Mouse (Mus musculus): ENCODE measurements around the gene 1600002K03Rik. TPM values are rescaled to one million over a fixed set of nuclear protein-coding genes. Genes with fewer than 3 reads are reported as not detected.
A peak's percentile ranks its signal among the peaks of the same experiment; 100 is the strongest.

The 1600002K03Rik gene
- polyA plus RNA-seq, 1 experiment from 2014 or later: 6.4 TPM

DNA sequence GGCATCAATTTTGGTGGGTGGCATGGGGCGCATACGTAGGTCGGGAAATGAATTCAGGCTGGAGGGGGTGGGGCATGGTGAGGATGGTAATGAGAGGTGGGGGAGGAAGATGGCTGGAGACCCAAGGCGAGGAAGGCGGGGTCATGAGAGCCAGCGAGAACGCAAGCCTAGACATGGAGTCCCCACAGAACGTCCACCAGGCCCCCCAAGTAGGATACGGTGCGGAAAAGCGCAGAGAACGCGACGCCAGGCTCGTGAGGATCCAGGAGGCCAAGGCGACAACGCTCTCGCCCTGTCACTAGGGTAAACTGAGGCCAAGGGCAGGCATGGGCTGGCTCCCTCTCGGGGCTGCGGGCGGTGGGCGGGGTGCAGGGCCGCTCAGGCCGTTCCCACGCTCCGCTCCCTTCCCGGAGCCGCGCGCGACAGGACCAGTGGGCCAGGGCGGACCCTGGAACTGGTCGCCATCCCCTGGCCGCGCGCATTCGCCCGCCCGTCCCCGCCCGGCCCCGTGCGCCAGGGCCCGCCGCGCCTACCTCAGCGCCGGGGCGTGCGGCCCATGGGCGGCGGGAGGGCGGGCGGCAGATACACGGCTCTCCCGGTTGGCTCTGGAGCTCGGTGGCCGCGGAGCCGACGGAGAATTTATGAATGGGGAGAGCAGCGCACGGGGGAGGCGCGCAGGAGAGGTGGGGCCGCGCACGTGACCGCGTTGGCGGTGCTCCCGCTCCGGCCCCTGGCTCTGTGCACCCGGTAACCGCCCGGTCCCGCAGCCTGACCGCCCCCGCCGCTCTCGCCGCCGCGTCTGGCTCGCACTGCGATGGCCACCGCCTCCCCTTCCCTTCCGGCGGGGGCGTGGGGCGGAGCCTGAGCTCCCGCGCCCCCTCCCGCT lies 33.9 kb upstream of the 1600002K03Rik start, which contains the start of gene Atp5d:
Gene Atp5d (plus strand): TSS at position 80 of the 886 bp plus-strand sequence.
- H3K27me3 ChIP-seq (ENCODE audit: control insufficient read depth, insufficient read depth, low read length): peaks cover 9% of the 10 kb centered on the region
- H3K4me3 ChIP-seq (ENCODE audit: low read depth, low read length): peak within 1 kb of the TSS; percentile 79
- H3K27ac ChIP-seq (ENCODE audit: low read depth, low read length): peak within 1 kb of the TSS; percentile 74
- DNase-seq (ENCODE audit: low spot score): peak; percentile 79
- peaks cover 2% of the 10 kb centered on the region; the same call in 1 of the 2 replicates for H3K36me3 ChIP-seq (ENCODE audit: control insufficient read depth, insufficient read depth, low read length)
- ATAC-seq (replicated peaks; ENCODE audit: low FRiP score): 0 out of 2 replicates have a peak, but pooled peaks have one; percentile 2
- H3K4me1 ChIP-seq (replicated peaks; ENCODE audit: control insufficient read depth, insufficient read depth, low read length): peaks cover 24% of the 10 kb centered on the region
- H3K4me2 ChIP-seq (ENCODE audit: low read depth, low read length, severe bottlenecking): peak within 1 kb of the TSS; percentile 95
- 0% methylated on average over 67 of the region's 94 CpGs for WGBS
- H3K9ac ChIP-seq (ENCODE audit: low read length): peak within 1 kb of the TSS; percentile 81
- no peaks in the 10 kb centered on the region for H3K9me3 ChIP-seq (ENCODE audit: control insufficient read depth, low read length)

DNA sequence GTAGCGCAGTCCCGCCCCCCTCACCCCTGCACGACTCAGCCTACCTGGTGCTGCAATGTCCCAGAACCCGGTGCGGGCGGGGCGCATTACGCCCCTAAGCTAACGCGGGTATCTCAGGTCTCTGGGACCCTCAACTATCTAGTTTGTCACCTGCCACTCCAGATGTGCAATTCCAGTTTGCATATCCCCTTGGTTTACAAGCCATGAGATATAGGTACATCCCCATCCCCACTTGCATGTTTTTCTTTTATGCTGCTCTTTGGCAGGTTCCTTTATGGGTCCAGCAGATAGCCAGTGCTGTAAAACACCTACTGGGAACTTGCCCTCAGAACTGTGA lies 33.3 kb upstream of the 1600002K03Rik start:
- Histone ChIP-seq H3K9ac (ENCODE audit: low read length) (peak overlapping the region; percentile 81), H3K27ac (ENCODE audit: low read depth, low read length) (peak overlapping the region; percentile 74; the same call in 1 of the 2 replicates), H3K4me3 (ENCODE audit: low read depth, low read length) (peak overlapping the region; percentile 79), H3K36me3 (ENCODE audit: control insufficient read depth, insufficient read depth, low read length) (peaks cover 3% of the 10 kb centered on the region; the same call in 1 of the 2 replicates), H3K27me3 (ENCODE audit: control insufficient read depth, insufficient read depth, low read length) (peaks cover 9% of the 10 kb centered on the region), H3K4me2 (ENCODE audit: low read depth, low read length, severe bottlenecking) (peak overlapping the region; percentile 95), H3K4me1 (replicated peaks; ENCODE audit: control insufficient read depth, insufficient read depth, low read length) (peaks cover 24% of the 10 kb centered on the region), H3K9me3 (ENCODE audit: control insufficient read depth, low read length) (no peaks in the 10 kb centered on the region)
- 1% methylated on average over 10 of the region's 10 CpGs for WGBS
- DNase-seq (ENCODE audit: low spot score) (no peak), ATAC-seq (replicated peaks; ENCODE audit: low FRiP score) (no peak)

DNA sequence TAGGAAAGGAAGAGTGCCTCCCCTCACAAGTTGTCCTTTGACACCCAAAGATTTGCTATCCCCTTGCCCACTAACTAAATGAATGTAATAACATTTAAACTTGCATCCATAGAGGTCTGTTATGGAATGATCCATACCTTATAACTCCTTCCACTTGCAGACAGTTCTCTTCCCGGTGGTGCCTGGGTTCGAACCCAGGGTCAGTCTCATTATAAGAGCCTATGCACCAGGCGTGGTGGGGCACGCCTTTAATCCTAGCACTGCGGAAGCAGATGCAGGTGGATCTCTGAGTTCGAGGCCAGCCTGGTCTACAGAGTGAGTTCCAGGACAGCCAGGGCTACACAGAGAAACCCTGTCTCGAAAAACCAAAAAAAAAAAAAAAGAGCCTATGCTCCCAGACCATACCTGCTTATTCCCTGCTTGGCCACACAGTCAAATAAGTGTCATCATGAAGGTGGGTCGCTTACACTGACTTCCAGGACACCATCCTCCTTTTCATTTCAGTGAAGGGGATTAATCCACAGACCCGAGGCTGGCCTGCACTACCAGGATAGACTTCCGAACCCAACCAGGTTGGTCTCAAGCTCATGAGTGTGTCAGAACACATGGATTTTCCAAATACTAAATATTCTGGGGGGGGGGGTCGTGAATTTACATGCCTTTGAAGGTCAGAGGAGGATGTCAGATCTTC lies 32.6 kb upstream of the 1600002K03Rik start:
- no peak overlapping the region for H3K9ac ChIP-seq (ENCODE audit: low read length)
- peak overlapping the region; percentile 79; the same call in 1 of the 2 replicates for H3K4me3 ChIP-seq (ENCODE audit: low read depth, low read length)

DNA sequence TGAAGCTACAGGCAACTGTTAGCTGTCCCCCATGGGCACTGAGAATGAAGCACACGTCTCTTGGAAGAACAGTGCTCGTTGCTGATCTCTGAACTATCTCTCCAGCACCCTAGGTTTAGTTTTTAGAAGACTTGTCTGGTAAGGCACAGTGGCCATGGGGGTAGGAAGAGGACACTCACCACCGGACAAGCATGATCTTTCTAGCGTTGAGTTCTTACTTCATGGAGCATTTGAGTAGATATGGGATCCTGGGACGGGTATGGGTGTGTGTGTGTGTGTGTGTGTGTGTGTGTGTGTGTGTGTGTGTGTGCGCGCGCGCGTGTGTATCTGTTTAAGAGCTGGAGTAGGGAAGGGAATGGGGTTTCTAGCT lies 32.1 kb upstream of the 1600002K03Rik start, which contains the start of gene Cbarp:
Gene Cbarp (minus strand): TSS at position 170 of the 370 bp plus-strand sequence.
- peaks cover 9% of the 10 kb centered on the region for H3K27me3 ChIP-seq (ENCODE audit: control insufficient read depth, insufficient read depth, low read length)
- H3K4me3 ChIP-seq (ENCODE audit: low read depth, low read length): peak within 1 kb of the TSS; percentile 79
- H3K9ac ChIP-seq (ENCODE audit: low read length): peak within 1 kb of the TSS; percentile 27; the same call in 1 of the 2 replicates
- peaks cover 3% of the 10 kb centered on the region; the same call in 1 of the 2 replicates for H3K36me3 ChIP-seq (ENCODE audit: control insufficient read depth, insufficient read depth, low read length)
- no peak for ATAC-seq (replicated peaks; ENCODE audit: low FRiP score)
- WGBS: 73% methylated on average over 10 of the region's 10 CpGs
- no peak for DNase-seq (ENCODE audit: low spot score)
- peaks cover 25% of the 10 kb centered on the region for H3K4me1 ChIP-seq (replicated peaks; ENCODE audit: control insufficient read depth, insufficient read depth, low read length)
- peak within 1 kb of the TSS; percentile 13 for H3K27ac ChIP-seq (ENCODE audit: low read depth, low read length)
- peak within 1 kb of the TSS; percentile 97 for H3K4me2 ChIP-seq (ENCODE audit: low read depth, low read length, severe bottlenecking)
- H3K9me3 ChIP-seq (ENCODE audit: control insufficient read depth, low read length): no peaks in the 10 kb centered on the region

More for the DNA sequence above, 32.6 kb upstream of the 1600002K03Rik start:
- DNase-seq (ENCODE audit: low spot score) (no peak), ATAC-seq (replicated peaks; ENCODE audit: low FRiP score) (no peak)
- Histone ChIP-seq H3K9me3 (ENCODE audit: control insufficient read depth, low read length) (no peaks in the 10 kb centered on the region), H3K4me2 (ENCODE audit: low read depth, low read length, severe bottlenecking) (no peak overlapping the region), H3K36me3 (ENCODE audit: control insufficient read depth, insufficient read depth, low read length) (peaks cover 3% of the 10 kb centered on the region; the same call in 1 of the 2 replicates), H3K27ac (ENCODE audit: low read depth, low read length) (no peak overlapping the region), H3K27me3 (ENCODE audit: control insufficient read depth, insufficient read depth, low read length) (peaks cover 9% of the 10 kb centered on the region), H3K4me1 (replicated peaks; ENCODE audit: control insufficient read depth, insufficient read depth, low read length) (peaks cover 24% of the 10 kb centered on the region)
- 75% methylated on average over 11 of the region's 11 CpGs for WGBS

DNA sequence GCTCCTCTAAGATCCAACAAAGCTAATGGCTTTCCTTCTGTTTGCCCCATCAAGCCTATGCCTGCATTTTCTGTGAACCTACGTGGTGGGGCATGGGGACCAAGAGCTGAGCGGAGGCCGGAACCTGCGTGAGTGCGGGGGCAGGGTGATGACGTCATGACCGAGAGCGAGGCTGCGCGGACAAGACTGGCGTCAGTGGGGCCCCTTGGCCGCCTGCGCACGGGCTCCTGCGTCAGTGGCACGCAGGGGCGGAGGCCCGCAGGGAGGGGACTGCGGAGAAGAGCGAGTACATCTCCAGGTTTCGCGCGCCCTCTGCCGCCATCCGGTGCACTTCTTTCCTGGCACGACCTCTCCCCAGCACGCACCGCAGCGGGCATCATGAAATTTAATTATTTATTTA lies 31.5 kb upstream of the 1600002K03Rik start:
- Histone ChIP-seq H3K9me3 (ENCODE audit: control insufficient read depth, low read length) (no peaks in the 10 kb centered on the region), H3K4me1 (replicated peaks; ENCODE audit: control insufficient read depth, insufficient read depth, low read length) (peaks cover 29% of the 10 kb centered on the region), H3K36me3 (ENCODE audit: control insufficient read depth, insufficient read depth, low read length) (peaks cover 3% of the 10 kb centered on the region; the same call in 1 of the 2 replicates), H3K4me2 (ENCODE audit: low read depth, low read length, severe bottlenecking) (peak overlapping the region; percentile 97), H3K9ac (ENCODE audit: low read length) (peak overlapping the region; percentile 27; the same call in 1 of the 2 replicates), H3K27ac (ENCODE audit: low read depth, low read length) (peak overlapping the region; percentile 13), H3K27me3 (ENCODE audit: control insufficient read depth, insufficient read depth, low read length) (peaks cover 9% of the 10 kb centered on the region), H3K4me3 (ENCODE audit: low read depth, low read length) (peak overlapping the region; percentile 67)
- peak; percentile 65 for ATAC-seq (replicated peaks; ENCODE audit: low FRiP score)
- DNase-seq (ENCODE audit: low spot score): peak; percentile 97
- under 1% methylated on average over 29 of the region's 29 CpGs for WGBS

DNA sequence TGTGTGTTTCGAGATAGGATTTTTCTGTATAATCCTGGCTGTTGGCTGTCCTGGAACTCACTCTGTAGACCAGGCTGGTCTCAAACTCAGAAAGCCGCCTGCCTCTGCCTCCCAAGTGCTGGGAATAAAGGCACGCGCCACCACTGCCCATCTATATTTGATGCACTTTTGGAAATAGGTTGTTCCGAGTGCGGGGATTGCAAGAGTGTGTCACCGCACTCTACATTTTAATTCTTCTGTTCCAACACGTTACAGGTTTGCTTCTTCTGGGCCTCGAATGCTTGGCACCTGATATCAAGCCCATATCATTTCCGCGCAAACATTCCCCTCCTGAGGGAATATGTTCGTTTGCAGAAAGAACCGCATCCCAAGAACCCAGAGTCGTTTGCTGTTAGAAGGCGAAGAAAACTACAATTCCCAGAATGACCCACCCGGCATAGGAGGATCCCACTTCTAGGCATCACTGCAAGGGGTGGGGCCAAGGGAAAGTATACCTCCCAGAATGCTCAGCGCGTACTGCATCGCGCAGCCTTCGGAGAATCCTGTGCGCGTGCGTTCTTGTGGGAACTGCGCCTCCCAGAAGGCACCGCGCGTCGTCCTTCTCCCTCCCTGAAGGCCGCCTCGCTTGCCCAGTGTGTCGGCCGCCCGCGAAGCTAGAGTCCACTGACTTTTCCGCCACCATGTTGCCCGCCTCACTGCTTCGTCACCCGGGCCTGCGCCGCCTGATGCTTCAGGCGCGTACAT lies 30.8 kb upstream of the 1600002K03Rik start:
- peak; percentile 95 for DNase-seq (ENCODE audit: low spot score)
- H3K36me3 ChIP-seq (ENCODE audit: control insufficient read depth, insufficient read depth, low read length): peaks cover 3% of the 10 kb centered on the region; the same call in 1 of the 2 replicates
- H3K27me3 ChIP-seq (ENCODE audit: control insufficient read depth, insufficient read depth, low read length): peaks cover 4% of the 10 kb centered on the region
- peak; percentile 82 for ATAC-seq (replicated peaks; ENCODE audit: low FRiP score)
- H3K4me2 ChIP-seq (ENCODE audit: low read depth, low read length, severe bottlenecking): peak overlapping the region; percentile 97
- 0 out of 2 replicates have a peak overlapping the region, but pooled peaks have one; percentile 2 for H3K27ac ChIP-seq (ENCODE audit: low read depth, low read length)
- H3K4me1 ChIP-seq (replicated peaks; ENCODE audit: control insufficient read depth, insufficient read depth, low read length): peaks cover 25% of the 10 kb centered on the region
- no peaks in the 10 kb centered on the region for H3K9me3 ChIP-seq (ENCODE audit: control insufficient read depth, low read length)
- H3K9ac ChIP-seq (ENCODE audit: low read length): peak overlapping the region; percentile 85
- 1% methylated on average over 43 of the region's 43 CpGs for WGBS
- peak overlapping the region; percentile 67 for H3K4me3 ChIP-seq (ENCODE audit: low read depth, low read length)

DNA sequence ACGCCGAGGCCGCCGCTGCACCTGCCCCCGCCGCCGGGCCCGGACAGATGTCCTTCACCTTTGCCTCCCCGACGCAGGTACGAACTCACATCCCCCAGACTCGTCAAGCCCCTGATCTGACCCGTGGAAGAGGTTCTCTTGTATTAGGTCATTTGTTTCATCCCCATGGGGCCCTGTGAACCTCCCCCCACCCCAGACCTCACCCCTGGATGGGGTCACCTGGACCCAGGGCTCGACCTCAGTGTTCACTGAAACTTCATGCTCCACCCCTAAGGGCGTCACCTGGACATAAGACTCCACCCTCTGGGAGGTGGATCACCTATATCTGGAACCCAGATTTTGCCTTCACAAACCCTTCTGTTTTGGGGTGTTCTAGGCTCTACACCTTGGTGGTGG lies 30.2 kb upstream of the 1600002K03Rik start:
- H3K4me2 ChIP-seq (ENCODE audit: low read depth, low read length, severe bottlenecking): peak overlapping the region; percentile 97
- whole genome bisulfite sequencing: under 1% methylated on average over 15 of the region's 15 CpGs
- peak overlapping the region; percentile 85 for H3K9ac ChIP-seq (ENCODE audit: low read length)
- peaks cover 3% of the 10 kb centered on the region; the same call in 1 of the 2 replicates for H3K36me3 ChIP-seq (ENCODE audit: control insufficient read depth, insufficient read depth, low read length)
- no peaks in the 10 kb centered on the region for H3K27me3 ChIP-seq (ENCODE audit: control insufficient read depth, insufficient read depth, low read length)
- peak overlapping the region; percentile 67 for H3K4me3 ChIP-seq (ENCODE audit: low read depth, low read length)
- ATAC-seq (replicated peaks; ENCODE audit: low FRiP score): no peak; the same call in 1 of the 2 replicates
- peaks cover 20% of the 10 kb centered on the region for H3K4me1 ChIP-seq (replicated peaks; ENCODE audit: control insufficient read depth, insufficient read depth, low read length)
- H3K27ac ChIP-seq (ENCODE audit: low read depth, low read length): no peak overlapping the region
- H3K9me3 ChIP-seq (ENCODE audit: control insufficient read depth, low read length): no peaks in the 10 kb centered on the region
- DNase-seq (ENCODE audit: low spot score): no peak

DNA sequence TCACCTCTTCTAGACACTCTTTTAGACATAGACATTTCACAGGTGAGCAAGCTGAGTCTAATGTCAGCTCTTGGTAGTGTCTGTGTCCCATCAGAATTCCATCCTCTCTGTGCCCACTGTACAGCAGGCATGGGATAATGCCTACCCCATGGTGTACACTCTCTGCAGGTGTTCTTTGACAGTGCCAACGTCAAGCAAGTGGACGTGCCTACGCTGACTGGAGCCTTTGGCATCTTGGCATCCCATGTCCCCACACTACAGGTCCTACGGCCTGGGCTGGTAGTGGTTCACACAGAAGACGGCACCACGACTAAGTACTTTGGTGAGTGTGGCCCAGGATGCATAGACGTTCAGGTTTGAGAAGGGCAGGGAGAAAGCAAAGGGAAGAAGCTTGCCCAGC lies 29.1 kb upstream of the 1600002K03Rik start:
- Histone ChIP-seq H3K9me3 (ENCODE audit: control insufficient read depth, low read length) (no peaks in the 10 kb centered on the region), H3K4me1 (replicated peaks; ENCODE audit: control insufficient read depth, insufficient read depth, low read length) (peaks cover 18% of the 10 kb centered on the region), H3K4me2 (ENCODE audit: low read depth, low read length, severe bottlenecking) (no peak overlapping the region), H3K27me3 (ENCODE audit: control insufficient read depth, insufficient read depth, low read length) (no peaks in the 10 kb centered on the region), H3K27ac (ENCODE audit: low read depth, low read length) (no peak overlapping the region), H3K4me3 (ENCODE audit: low read depth, low read length) (0 out of 2 replicates have a peak overlapping the region, but pooled peaks have one; percentile 3), H3K36me3 (ENCODE audit: control insufficient read depth, insufficient read depth, low read length) (peaks cover 3% of the 10 kb centered on the region; the same call in 1 of the 2 replicates), H3K9ac (ENCODE audit: low read length) (no peak overlapping the region)
- 92% methylated on average over 7 of the region's 7 CpGs for WGBS
- ATAC-seq (replicated peaks; ENCODE audit: low FRiP score) (no peak), DNase-seq (ENCODE audit: low spot score) (no peak)
